Mouse (Mus musculus): Measurements from ENCODE around the gene Tha1.

DNA sequence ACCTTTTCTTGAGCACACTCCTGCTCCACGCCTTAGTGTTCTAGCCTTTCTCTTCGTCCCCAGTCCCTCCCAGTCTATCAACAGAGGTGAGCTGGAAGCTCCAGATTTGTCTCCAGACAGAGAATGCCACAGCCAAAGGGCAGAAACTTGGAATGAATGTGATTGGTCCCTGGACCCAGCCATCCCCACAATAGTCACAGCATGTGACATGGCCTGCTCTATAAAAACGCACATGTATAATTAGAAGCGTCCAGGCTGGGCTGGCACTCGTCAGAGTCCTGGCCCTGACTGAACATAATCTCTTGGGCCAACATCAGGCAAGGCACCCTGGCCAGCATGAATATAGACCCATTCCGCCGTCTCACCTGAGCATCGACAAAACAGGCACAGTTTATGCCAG, 54.2 kb downstream of the Tha1 start:
- TF ChIP-seq POLR2A (IDR thresholded peaks at IDR 0.05; ENCODE audit: low read depth, low read length) (no peak), CTCF (IDR thresholded peaks at IDR 0.05; ENCODE audit: extremely low read depth, insufficient read depth, insufficient read length, insufficient replicate concordance) (no peak)
